Mouse (Mus musculus) embryonic facial prominence, embryonic 11.5 days (tissue): ENCODE data around the gene Tmem115. TPM values are rescaled to one million over a fixed set of nuclear protein-coding genes. Genes with fewer than 3 reads are reported as not detected.

Source experiments
- ATAC-seq: fragments of 200-750 bp; cut with Nextera tagmentation; replicated peaks from 2 replicates; pipeline ENCODE4 v1.8.0; 2017; ENCODE audit warnings: low read depth; ENCODE audit not compliant: insufficient number of reproducible peaks, low FRiP score, low TSS enrichment
- DNase-seq: peaks from one replicate; pipeline ENCODE4 v3.0.0-alpha.2; 2015; ENCODE audit warnings: low spot score
- H3K27ac ChIP-seq: fragments of 300-500 bp; sonication (generic); replicated peaks from 2 replicates; pipeline ENCODE4 v1.5.1; 2014; ENCODE audit warnings: mild to moderate bottlenecking, low read depth, low read length, control low read depth
- H3K27me3 ChIP-seq: fragments of 300-500 bp; sonication (generic); 2 replicates; pipeline ENCODE4 v1.6.1; 2014; ENCODE audit warnings: mild to moderate bottlenecking, low read length, moderate library complexity, mixed read lengths; ENCODE audit not compliant: control insufficient read depth, insufficient read depth
- H3K36me3 ChIP-seq: fragments of 300-500 bp; sonication (generic); replicated peaks from 2 replicates; pipeline ENCODE4 v1.6.1; 2014; ENCODE audit warnings: low read depth, mild to moderate bottlenecking, low read length, moderate library complexity, mixed read lengths; ENCODE audit not compliant: control insufficient read depth, insufficient read depth
- H3K4me1 ChIP-seq: fragments of 300-500 bp; sonication (generic); 2 replicates; pipeline ENCODE4 v1.6.1; 2014; ENCODE audit warnings: low read length, mixed read lengths; ENCODE audit not compliant: control insufficient read depth, insufficient read depth
- H3K4me2 ChIP-seq: fragments of 300-500 bp; sonication (generic); 2 replicates; pipeline ENCODE4 v1.6.1; 2014; ENCODE audit warnings: low read depth, mild to moderate bottlenecking, control low read depth, low read length, moderate library complexity
- H3K4me3 ChIP-seq: fragments of 300-500 bp; sonication (generic); 2 replicates; pipeline ENCODE4 v1.5.1; 2014; ENCODE audit warnings: low read depth, low read length, control low read depth
- H3K9ac ChIP-seq: fragments of 300-500 bp; sonication (generic); replicated peaks from 2 replicates; pipeline ENCODE4 v1.6.1; 2014; ENCODE audit warnings: mild to moderate bottlenecking, control low read depth, low read length
- H3K9me3 ChIP-seq: fragments of 300-500 bp; sonication (generic); replicated peaks from 2 replicates; pipeline ENCODE4 v1.6.1; 2016; ENCODE audit warnings: mild to moderate bottlenecking, low read length, inconsistent platforms, mixed read lengths; ENCODE audit not compliant: control insufficient read depth
- WGBS: fragments of 180-500 bp; shearing (Covaris S2); extraction: QIAGEN DNeasy Blood & Tissue Kit; methylation state at CpG from one replicate; pipeline ENCODE4 v1.1.7; 2014; 5-methylcytosine and 5-hydroxymethylcytosine counted together
- polyA plus RNA-seq: library from polyadenylated mRNA; unstranded; fragments of >200 nt; fragmentation: Nextera tagmentation; extraction: Ambion mirVana; gene quantifications from 2 replicates; pipeline ENCODE4 v1.2.1, GENCODE M21; 2014

Gene Tmem115
- polyA plus RNA-seq, 1 experiment from 2014 or later: 43.3 TPM

DNA sequence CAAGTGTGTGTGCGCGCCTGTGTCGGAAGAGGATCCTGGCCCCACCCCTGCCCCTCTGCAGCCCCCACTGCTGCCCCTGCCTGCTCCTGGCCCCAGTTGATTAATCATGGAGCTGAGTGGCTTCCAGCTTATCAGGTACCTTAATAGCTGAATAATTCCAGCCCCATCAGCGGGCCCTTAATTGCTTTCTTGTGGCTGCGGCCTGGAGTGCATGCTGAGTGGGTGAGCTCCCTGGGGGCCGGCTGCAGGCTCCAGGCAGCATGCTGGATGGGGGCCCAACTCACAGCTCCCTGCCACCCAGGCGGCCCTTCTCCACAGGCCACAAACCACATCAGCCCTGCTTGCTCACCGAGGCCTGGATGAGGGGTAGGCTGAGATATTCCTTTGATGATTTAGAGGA, 22.3 kb upstream of the Tmem115 start:
- no peaks in the 10 kb centered on the region; the same call in 1 of the 2 replicates for H3K27me3 ChIP-seq
- no peak overlapping the region for H3K4me2 ChIP-seq
- no peak overlapping the region for H3K4me3 ChIP-seq
- 61% methylated on average over 8 of the region's 8 CpGs for WGBS
- H3K9me3 ChIP-seq: no peaks in the 10 kb centered on the region
- DNase-seq (no peak), ATAC-seq (0 out of 2 replicates have a peak, but pooled peaks have one; percentile 8)
- no peaks in the 10 kb centered on the region for H3K36me3 ChIP-seq
- H3K27ac ChIP-seq: no peak overlapping the region
- no peaks in the 10 kb centered on the region for H3K4me1 ChIP-seq
- H3K9ac ChIP-seq: no peak overlapping the region

DNA sequence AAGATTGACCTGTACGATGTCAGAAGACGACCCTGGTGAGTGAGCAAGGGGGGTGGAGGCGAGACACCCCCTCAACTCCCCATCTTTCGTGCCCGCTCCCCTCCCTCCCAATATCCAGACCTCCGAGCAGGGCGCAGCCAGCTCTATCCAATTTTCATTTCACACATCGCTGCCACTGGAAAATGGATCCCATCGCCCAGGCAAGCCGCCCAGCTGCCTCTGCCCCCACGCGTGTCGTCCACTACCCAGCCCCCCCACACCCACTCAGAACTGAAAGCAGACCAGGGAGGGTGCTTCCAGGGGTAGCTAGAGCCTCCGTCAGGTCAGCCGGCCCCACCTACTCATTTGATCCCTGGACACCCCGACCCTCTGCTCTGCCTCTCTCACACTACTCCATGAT, 21.4 kb upstream of the Tmem115 start:
- H3K27ac ChIP-seq: no peak overlapping the region
- H3K9ac ChIP-seq: no peak overlapping the region
- no peaks in the 10 kb centered on the region for H3K4me1 ChIP-seq
- WGBS: 77% methylated on average over 16 of the region's 16 CpGs
- H3K36me3 ChIP-seq: no peaks in the 10 kb centered on the region
- no peak overlapping the region for H3K4me2 ChIP-seq
- H3K27me3 ChIP-seq: no peaks in the 10 kb centered on the region; the same call in 1 of the 2 replicates
- no peak for DNase-seq
- H3K9me3 ChIP-seq: no peaks in the 10 kb centered on the region
- no peak for ATAC-seq
- no peak overlapping the region for H3K4me3 ChIP-seq

DNA sequence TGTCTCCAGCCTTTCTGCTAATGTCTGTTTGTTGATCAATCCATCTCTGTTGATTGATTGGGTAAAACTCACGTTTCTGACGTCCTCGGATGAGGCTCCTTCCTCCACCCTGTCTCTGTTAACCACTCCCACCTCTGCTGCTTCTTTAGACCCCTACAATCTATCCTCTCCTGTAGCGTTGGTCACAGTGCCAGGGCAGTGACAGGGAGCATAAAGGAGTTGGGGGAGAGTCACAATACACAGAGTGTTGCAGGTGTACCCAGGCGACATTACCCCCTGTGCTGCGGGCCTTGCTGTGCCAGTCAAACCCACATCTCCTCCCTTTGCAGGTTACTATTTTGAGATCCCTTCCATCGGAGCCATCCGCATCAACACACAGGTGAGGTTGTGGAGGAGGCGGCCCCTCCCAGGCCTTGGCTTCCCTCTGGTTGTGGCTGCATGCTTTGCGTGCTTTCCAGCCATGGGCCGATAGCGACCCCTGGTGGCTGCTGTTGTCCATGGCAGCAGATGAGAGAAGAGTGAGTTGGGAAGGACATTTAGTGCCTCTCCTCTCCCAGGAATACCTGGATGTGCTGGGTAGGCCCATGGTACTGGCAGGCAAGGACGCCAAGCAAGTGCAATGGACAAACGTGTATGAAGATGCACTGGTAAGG, 19.3 kb upstream of the Tmem115 start:
- DNase-seq (peak; percentile 84), ATAC-seq (no peak; the same call in 1 of the 2 replicates)
- Histone ChIP-seq H3K4me2 (no peak overlapping the region), H3K27me3 (no peaks in the 10 kb centered on the region), H3K36me3 (no peaks in the 10 kb centered on the region), H3K4me3 (no peak overlapping the region), H3K9ac (no peak overlapping the region), H3K9me3 (no peaks in the 10 kb centered on the region), H3K27ac (no peak overlapping the region), H3K4me1 (no peaks in the 10 kb centered on the region)
- 20% methylated on average over 14 of the region's 14 CpGs for WGBS

DNA sequence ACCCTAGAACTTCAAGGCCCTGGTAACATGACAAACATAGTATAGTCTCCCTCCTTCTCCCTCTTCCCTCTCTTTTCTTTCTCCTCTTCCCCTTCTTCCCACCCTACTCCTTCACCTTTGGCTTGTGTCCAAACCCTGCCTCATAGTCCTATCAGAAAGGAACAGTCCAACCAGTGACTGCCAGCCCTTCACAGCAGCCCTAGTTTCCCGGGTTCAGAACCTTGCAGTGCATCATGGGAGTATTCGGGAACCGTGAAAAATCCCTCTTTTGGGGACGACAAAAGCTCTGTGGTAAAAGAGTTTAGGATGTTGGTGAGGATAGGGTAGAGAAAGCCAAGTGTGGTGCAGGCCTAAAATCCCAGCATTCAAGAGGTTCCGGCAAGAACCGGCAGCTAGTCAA, 13.4 kb upstream of the Tmem115 start:
- no peak overlapping the region for H3K27ac ChIP-seq

DNA sequence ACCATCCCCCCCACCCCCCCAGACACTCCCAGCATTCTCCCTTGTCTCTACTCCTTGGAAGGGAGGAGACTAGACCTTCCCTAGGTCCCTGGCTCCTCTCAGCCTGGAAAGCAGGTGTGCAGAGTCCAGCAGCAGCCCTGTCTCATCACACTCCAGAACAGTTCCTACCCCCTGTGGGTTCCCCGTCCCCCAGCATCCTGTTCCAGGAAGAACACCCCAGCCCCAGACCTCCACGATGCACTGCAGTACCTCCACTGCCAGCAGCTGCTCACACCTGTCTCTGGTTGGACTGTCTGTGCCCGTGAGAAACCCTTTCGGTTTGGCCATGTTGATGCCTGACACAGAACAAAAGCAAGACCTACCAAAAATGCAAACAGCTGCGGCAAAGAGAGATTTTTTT, 12.6 kb upstream of the Tmem115 start:
- no peak overlapping the region for H3K27ac ChIP-seq
- no peaks in the 10 kb centered on the region for H3K36me3 ChIP-seq
- H3K9me3 ChIP-seq: no peaks in the 10 kb centered on the region
- peaks cover 5% of the 10 kb centered on the region for H3K4me1 ChIP-seq
- 55% methylated on average over 5 of the region's 5 CpGs for WGBS
- H3K4me2 ChIP-seq: no peak overlapping the region
- no peak overlapping the region for H3K4me3 ChIP-seq
- no peak for DNase-seq
- no peak for ATAC-seq
- H3K27me3 ChIP-seq: peaks cover 10% of the 10 kb centered on the region
- no peak overlapping the region for H3K9ac ChIP-seq

More for the DNA sequence above, 13.4 kb upstream of the Tmem115 start:
- no peak overlapping the region for H3K4me2 ChIP-seq
- no peaks in the 10 kb centered on the region for H3K9me3 ChIP-seq
- H3K9ac ChIP-seq: no peak overlapping the region
- DNase-seq (no peak), ATAC-seq (no peak)
- 65% methylated on average over 6 of the region's 6 CpGs for WGBS
- no peak overlapping the region for H3K4me3 ChIP-seq
- no peaks in the 10 kb centered on the region for H3K36me3 ChIP-seq
- H3K4me1 ChIP-seq: peaks cover 5% of the 10 kb centered on the region
- H3K27me3 ChIP-seq: peaks cover 4% of the 10 kb centered on the region

DNA sequence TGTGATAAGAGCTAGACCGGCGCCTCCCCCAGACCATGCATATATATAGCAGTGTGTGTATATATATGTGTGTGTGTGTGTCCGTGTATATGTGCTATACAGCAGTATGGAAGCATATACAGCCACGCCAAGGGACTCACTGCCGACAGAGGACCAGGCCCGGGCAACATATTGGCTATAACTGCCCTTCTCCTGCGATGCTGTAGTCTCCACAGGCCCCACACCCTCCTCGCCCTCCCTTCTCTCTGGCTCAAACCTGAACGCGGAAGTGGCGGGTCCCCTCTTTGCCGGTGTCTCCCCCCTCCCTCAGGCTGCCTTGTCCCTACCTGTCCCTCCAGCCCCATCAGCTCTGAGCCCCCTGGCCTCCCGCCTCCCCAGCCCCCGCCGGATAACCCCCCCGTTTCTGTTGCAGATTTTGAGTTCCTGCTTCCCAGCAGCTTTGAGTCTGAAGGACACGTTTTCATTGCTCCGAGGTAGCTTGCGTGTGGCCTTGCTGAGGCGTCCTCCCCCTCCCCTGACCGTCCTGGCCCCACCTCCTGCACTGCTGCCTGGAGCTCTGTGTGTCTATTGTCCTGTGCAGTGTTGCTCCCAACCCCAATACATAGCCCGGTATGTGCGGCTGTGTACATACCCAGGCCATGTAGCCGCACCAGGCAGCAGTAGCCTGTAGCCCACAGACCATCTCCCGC, 11.9 kb upstream of the Tmem115 start:
- Histone ChIP-seq H3K36me3 (no peaks in the 10 kb centered on the region), H3K4me2 (peak overlapping the region; percentile 36; the same call in 1 of the 2 replicates), H3K27me3 (peaks cover 12% of the 10 kb centered on the region), H3K27ac (no peak overlapping the region), H3K4me1 (peaks cover 5% of the 10 kb centered on the region), H3K9ac (peak overlapping the region; percentile 39; the same call in 1 of the 2 replicates), H3K4me3 (no peak overlapping the region), H3K9me3 (no peaks in the 10 kb centered on the region)
- DNase-seq (peak; percentile 54), ATAC-seq (peak; percentile 46; the same call in 1 of the 2 replicates)
- 22% methylated on average over 25 of the region's 25 CpGs for WGBS

DNA sequence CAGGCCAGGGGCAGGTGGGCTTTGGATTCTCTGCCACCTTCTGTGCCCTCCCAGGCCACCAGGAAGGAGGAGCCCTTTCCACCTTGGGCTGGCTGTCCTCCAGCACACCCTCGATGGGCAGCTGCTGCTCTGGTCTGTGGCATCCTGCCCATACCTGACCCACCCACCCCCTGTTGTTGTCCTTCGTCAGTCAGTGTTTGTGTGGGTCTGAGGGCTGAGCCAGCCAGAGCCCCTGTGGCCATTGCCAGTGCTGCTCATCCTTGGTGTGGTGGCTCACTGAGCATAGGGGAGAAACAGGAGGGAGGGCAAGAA, 11.4 kb upstream of the Tmem115 start:
- Histone ChIP-seq H3K4me3 (no peak overlapping the region), H3K4me1 (peaks cover 5% of the 10 kb centered on the region), H3K4me2 (no peak overlapping the region), H3K27ac (no peak overlapping the region), H3K27me3 (peaks cover 17% of the 10 kb centered on the region), H3K9me3 (no peaks in the 10 kb centered on the region), H3K9ac (peak overlapping the region; percentile 39; the same call in 1 of the 2 replicates), H3K36me3 (no peaks in the 10 kb centered on the region)
- DNase-seq (no peak), ATAC-seq (0 out of 2 replicates have a peak, but pooled peaks have one; percentile 2)
- WGBS: 40% methylated on average over 2 of the region's 2 CpGs
